Mouse (Mus musculus): Measurements from ENCODE around the gene Actn4.

Gene Actn4

DNA sequence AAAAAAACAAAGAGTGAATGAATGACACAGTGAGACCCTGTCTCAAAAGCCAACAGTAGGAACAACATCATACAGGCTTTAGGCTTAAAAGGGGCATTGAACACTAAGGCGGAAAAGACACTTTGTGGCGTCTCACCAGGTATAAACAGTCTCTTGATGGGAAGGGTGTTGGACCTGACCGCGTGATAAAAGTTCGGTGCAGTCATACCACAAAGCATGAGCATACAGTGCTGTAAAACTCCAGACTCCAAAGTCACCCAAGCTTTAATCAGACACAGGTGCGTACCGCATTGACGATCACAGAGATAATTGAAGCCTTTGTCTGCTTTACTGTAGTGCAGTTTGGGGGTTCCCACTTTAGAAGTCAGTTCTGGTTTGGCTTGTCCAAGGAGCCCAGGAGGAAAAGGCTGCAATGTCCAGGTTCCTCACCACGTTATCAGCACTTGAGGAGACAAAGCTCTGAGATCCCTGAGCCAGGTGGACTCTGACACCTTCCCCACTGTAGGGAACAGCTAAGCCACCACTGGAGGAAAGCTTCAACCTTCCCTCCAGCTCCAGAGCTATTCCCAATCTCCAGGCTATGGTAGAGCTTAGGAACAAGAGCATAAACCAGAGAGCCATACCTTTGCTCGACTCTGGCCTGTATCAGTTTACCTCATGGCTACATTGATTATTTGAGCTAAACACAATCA, 11.6 kb downstream of the Actn4 start:
- in situ Hi-C loops (cut with MboI) = no loop called here

DNA sequence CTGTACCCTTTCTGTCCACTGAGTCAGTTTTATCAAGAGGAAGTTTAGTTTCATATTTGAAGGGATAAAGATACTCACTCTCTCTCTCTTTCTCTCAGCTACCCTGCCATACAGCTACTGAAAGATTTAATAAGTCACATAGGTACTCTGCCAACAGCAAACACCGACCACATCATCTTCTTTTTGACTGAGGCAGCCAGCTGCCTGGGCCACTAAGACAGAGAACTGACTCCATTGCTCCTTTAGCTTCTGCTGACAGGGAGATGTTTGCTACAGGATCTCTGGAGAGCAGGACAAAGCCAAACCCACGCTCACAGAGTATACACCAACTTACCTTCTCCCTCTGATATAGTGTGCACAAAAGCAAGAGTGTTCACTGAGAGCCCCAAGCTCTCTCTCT, 12.8 kb downstream of the Actn4 start:
- in situ Hi-C loops (cut with MboI) = no loop called here

DNA sequence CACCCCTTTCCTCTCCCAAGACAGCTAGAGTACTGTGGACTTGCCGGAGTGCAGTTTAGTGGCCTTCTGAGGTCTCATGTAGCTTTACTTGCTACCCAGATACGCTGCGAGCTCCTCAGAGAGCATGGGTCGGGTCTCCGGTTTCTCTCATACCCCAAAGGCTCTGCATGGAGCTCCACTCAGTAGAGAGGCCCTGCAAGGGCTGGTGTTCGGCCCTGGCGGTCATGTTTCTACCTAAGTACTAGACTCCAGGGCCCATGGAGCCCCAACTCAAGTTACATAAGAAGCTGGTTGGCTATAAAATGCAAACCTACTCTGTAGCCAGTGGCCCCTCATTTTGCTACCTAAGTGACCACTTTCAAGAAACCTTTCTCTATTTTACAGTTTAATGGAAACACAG, 13.4 kb downstream of the Actn4 start:
- in situ Hi-C loops (cut with MboI) = no loop called here

DNA sequence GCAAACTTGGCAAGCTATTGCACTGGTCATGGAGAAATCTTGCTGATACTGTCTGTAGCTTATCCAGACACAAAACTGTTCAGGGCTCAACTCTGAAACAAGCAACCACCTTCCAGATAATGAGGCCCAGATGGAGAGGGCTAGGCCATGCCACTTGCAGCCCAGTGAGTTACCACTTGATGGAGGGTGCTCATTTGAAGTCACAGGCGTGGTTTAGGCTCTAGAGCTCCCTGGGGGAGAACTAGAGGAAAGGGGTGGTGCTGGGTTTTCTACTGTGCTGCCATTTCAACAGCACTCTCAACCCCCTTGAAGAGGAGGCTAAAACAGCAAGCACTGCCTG, 15.9 kb downstream of the Actn4 start:
- in situ Hi-C loops (cut with MboI) = no loop called here

DNA sequence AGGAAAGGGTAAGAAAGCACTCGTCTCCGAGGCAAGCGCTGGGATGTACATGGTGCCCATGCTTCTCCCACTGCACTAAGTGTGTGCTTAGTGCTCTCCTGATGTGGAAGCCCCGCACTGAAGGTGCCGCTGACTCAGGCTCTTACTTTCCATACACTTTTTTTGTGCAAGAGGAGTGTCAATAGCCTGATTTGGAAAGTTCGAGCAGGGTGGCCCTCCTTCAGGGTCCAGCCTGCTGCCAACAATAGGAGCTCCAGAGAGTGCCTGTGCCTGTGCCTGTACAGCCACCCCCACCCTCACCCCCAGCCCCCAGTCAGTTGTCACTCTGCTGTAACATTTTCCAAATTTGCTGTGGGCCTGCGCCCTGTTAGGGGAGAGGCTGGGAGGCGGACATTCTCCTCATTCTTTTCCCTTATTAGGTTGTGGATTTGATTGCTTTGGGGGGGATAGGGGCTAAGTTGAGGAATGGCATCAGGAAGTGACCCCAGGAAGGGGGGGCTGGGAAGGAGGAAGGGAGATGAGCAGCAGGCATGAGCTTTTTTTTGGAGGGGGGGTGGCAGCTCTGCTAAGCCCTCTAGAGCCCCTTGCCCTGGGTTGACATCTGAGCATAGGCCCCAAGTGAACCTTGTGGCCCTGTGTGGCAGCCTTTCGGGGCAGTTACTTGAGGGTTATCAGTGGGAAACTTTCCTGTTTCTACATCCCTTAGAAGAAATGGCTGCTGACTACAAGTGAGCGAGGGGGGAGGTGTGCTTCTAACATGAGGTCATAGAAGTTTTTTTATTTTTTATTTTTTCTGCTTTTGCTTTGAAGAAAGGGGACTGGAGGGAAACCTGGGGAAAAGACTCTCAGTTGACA, 16.5 kb downstream of the Actn4 start:
- in situ Hi-C loops (cut with MboI) = no loop called here

DNA sequence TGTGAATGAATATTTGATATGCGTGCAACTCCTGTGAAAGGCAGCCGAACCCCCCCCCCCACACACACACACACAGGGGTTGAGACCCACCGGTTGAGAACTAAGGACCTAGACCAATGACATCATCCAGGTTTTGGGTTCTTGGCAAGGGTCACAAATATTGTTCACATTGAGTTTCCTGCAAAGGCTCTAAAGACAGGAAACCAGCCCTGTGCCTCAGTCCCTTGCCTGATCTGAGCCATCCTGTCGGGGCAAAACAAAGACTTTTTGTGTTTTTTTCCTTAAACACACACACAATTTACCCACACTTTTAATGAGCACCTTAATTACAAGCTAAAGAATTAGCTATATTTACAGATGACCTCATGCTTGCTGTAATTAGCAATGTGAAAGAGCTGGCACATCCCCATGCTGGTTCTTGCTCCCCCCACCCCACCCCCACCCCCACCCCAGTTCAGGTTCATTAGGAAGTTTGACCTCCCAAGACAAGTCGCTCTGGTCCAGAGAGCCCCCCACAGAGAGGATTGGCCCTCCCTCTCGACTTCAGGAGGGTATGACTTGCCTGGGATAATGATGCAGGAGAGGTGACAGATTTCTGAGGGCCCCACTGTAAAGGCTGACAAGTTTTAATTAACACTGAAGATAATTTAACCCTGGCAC, 17.3 kb downstream of the Actn4 start:
- in situ Hi-C loops (cut with MboI) = no loop called here

DNA sequence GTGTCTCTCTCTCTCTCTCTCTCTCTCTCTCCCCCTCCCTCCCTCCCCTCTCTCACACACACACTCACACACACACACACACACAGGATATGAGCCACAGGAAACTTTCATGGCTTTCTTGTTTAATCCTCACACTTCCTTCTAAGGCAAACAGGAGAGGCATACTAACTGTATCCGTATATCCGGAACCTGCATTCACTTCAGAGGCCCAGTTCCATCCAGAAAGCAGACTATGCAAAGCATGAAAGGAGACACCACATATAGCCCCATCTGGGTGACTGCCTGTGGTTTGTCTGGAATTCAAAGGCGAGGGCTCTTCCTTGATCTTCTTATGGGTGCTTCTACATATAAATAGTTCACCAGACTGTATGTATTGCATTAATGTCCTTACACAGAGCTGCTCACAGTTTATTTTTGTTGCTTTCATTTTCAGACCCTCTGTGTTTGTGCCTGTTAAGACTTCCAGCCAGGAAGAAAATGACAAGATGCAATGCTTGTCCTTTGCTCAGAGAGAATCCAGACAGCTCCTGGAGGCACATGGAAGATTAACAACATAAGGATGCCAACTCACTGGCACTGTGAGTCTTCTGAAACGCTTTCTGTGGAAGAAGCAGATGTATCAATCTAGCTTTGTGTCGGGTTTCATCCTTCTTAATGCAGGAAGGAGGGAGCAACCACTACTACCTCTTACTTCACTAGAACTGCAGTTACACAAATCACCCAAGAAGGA, 18.5 kb downstream of the Actn4 start:
- in situ Hi-C loops (cut with MboI) = no loop called here

DNA sequence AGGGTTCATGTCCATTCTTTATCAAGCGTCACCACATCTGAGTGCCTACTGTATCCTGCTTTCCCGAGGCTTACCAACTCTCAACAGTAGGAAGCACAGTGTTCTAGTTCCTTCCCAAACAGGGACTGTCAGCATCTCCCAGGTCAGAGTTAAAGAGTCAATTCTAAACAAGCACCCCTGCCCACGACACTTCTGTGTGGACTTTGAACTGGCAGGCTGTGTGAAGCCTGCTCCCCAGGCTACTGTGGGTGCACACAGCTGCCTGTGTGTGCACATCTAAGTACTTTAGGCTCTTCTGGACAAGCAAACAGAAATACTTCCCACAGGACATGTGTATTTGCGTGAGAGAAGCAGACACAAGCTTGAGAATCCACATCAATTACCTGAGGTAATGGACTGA, 20.6 kb downstream of the Actn4 start:
- in situ Hi-C loops (cut with MboI) = no loop called here

DNA sequence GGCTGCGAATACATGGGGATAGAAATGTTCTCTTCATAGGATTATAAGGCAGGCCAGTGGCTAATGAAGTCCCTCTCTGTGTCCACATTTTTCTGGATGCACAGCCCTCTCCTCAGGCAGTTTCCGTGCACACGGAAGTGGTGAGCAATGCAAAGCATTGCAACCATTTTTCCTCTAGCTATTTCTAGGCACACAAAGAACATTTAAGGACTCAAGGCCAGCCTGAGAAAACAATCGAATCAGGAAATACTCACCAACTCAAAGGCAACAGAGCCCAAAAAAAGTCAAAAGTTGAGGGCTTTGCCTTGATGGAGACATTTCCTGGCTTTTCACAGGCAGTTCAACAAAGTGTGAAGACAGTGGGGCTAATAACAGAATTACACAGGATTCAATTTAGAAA, 21.0 kb downstream of the Actn4 start:
- in situ Hi-C loops (cut with MboI) = no loop called here

DNA sequence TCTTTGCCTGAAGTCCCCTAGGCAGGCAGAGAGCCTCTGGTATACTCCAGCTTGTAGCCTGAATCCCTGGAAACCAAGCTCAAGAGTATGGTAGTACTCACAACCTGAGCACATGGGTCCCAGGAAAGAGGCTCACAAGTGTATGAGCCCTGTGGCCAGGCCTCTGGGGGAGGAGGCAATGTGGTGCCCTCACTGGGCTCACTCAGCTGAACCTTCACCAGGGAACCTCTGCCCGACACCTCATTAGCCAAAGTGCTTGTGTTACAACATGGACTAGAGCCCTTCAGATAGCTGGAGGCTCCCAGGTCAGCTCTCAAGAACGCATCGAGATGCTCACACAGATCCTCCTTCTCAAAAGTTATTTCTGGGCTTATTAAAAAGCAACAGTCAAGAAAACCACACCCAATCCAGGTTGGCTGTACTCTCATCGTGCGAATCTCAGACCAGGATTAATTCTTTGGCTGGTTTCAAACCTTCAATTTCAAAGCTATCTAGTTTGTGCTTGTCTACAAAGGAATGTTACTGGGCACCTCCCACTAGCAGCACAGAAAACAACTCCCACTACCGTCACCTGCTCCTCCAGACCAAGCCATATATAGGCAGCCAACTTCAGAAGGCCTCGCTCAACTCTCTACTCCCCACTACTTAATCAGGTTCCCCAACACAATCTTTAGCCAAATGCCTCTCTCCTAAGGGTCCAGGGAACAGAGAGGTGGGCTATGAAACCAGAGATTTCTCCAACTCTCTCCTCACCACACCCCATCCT, 22.5 kb downstream of the Actn4 start:
- in situ Hi-C loops (cut with MboI) = no loop called here

DNA sequence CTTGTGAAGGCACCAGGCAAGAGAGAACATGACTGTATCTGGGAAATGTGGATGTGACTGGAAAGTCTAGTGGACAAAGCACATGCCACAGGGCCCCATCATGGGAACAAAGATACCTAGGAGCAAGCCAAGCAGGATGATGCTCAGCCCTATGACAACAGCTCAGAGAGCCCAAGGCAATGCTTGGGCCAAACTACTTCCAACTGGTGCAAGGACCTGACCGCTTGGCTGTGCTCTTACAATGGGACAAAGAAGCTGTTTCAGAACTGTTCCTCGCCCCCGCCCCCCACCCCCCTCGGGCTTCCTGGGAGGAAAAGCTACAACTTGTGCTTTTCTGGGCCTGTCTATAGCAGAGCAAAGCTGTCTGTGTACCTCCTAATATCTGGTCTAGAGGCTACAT, 23.5 kb downstream of the Actn4 start:
- in situ Hi-C loops (cut with MboI) = no loop called here

DNA sequence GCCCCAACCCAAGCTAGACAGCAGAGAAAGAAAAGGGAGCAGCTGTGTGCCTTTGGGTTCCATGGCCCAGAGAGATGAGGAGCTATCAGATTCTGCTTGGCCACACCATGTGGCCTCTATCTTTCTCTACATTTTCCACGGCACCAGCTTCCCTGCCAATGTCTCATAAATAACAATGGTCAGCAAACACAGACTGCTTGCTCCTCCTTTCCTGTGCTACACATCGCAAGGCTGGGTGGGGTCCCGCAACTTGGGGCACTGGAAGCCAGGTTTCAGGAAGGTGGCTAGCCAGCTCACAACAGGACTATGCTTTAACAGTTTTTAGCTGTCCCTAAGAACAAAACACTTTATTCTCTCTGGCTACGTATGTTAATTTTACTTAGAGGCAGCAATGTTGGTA, 25.4 kb downstream of the Actn4 start:
- in situ Hi-C loops (cut with MboI) = no loop called here

DNA sequence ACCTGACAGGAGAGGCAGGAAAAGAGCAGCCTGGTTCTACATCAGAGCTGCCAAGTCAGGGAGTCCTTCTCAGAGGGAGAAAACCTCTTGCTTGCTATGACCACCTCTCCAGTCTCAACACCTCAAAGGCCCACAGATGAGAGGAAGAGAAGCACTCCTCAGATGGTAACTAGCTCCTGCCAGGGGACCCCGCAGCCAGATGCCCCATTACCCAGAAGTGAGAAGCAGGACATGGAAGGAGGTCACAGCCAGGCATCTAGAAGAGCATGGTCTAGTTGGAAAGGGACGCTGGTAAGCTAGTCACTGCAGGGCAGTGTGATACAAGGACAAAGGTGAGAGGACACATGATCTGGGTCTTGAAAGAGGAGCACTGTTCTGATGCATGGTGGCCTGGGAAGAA, 28.3 kb downstream of the Actn4 start:
- in situ Hi-C loops (cut with MboI) = no loop called here

DNA sequence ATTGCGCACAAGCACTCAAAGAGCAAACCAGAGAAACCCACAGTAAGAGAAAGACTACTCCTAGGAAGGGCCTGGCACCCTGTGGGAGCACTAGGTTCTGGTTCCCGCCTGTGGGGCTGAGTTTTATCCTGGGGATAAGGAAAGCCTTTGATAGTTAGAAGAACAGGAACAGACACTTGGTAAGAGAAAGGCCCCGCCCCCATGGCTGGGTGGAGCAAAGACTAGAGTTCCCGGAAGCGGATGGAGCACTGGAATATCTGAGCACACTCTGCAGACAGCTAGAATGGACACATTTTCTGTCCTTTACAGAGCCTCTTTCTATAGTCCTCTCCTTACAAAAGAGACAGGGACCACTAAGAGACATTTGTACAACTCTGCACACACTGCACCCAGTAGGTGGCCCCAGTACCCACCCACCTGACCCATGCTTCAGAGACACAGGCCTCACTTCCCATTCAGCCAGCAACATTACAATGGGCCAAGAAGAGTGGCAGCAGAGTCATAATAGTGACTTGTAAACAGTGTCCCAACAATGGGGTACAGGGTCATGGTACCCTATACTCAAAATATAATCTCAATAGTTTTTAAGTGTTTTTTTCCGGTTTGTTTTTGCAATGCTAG, 29.6 kb downstream of the Actn4 start:
- in situ Hi-C loops (cut with MboI) = no loop called here

DNA sequence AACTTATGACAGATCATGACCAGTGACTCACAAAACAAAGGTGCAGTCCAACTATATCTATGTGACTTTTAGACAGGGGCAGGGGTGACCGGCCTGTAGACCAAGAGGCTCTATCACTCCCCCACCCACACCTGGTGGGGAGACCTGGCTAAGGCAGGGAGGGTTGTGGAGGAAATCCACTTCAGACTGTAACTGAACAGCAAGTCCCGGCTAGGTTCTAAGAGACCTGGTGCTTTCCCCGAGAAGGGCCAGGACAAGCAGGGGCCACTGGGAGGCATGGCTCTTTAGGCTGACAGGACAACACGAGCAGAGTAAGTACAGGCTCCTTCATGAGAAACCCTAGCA, 30.5 kb downstream of the Actn4 start:
- in situ Hi-C loops (cut with MboI) = no loop called here

DNA sequence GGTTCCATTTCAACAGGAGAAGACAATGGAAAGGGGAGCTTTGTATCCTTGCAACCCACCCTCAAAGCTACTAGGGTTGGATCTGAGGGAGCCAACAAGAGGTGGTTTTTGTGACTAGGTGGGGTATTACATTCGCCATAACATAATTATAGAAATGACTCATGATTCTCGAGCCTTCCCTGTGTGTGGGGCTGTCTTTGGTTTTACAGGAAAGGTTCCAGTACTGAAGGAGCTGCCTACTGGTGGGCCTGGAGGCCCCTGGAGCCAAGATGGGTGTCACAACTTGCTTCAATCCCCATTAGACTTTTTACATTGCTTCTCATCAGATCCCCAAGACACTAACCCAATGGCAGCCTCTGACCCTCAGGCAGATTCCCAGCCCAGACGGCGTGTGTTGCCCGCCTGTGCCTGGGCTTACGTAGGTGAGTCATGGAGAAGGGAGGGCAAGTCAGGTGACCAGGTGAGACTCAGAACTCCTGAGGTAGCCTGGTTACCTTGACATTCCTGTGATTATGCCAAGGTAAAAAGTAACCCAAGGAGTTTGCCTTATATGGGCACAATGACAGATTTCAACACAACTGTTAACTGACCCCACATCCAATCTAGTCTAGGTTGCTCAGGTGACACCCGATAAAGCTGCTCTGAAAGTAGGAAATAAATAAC, 31.0 kb downstream of the Actn4 start:
- in situ Hi-C loops (cut with MboI) = no loop called here

DNA sequence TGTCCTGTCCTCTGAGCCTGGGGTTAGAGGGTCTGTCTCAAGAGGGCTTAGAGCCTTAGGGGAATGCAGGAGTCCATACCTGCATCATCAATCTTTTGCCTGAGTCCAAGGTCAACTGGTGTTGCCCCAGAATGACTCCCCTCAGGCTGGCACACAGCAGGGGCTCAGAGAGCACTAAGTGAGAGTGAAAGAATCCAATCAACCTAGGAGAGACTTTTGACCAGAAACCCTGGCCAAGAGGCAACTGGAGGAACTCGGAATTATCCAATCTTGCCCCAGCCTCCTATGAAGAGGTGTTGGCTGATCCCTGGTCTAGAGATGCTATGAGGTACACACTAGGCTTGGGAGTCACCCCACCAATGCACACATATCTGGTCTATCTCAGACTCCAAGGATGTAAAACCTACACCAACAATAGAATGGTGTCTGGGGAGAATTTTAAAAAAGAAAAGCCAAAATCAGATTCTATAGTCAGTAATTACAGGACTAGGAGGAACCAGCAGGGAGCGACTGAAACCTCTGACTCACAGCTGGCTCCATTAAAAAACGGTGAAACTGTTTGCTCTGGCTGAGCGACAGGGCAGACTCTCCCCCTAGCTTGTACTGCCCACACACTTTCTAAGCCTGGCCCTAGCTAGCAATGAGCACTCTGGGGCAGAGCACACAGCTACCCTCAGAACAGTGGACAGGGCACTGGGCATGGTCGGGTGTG, 31.7 kb downstream of the Actn4 start:
- in situ Hi-C loops (cut with MboI) = no loop called here

DNA sequence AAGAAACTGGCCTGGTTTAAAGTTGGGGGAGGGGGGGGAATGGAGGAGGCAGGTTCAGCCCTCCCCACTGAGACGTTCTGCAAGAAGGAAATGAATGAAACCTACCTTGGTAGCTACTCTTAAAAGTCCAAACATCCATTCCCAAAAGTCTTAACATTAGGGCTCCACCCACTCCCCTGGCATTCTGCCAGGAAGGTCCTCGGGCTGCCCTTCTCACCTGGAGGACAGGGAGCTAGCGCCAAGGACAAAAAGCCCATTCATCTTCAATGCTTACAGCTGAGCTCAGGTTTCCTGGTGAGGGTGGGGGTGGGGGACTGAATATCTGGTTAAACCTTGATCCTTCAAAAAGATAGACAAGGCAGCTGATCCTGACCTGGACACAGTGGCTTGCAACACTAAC, 32.8 kb downstream of the Actn4 start:
- in situ Hi-C loops (cut with MboI) = no loop called here

DNA sequence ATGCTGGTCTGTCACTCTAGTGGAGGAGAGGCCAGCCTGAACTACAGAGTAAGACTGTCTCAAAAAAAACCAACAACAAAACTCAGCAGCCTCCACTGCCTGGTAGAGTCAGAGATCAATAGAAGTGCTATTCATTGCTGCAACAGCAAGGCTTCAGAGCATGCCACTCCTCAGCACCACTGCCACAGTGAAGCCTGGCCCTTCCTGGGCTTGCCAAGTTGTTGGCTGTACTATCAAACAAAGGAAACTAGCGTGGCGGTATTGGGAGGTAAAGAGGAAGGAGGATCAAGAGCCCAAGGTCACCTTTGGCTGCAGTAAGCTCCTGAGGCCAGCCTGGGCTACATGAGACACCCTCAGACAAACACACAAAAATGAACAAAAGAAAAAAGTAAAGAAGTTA, 36.0 kb downstream of the Actn4 start:
- in situ Hi-C loops (cut with MboI) = no loop called here

DNA sequence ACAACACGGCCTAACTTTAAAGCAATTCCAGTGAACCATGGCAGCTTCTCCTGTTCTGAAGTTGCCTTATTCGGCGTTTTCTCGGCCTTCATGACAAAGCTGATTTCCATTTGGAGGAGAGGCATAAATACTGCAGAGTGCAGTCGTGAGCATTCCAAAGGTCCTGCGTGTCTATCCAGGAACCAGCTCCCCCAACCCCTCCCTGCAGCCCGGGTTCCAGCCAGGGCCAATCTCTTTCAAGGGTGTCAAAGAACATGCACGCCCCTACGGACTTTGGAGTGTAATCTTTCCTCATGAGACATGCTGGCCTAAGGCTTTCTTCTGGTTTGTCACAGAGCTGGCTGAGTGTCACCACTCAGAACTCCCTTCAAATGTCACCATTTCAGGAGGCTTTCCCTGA, 36.8 kb downstream of the Actn4 start:
- in situ Hi-C loops (cut with MboI) = no loop called here
